Mouse (Mus musculus) brain, embryonic 14.5 days (tissue): ENCODE data around the gene Nwd1.

ENCODE experiments used
- CTCF ChIP-seq: fragments of 200-500 bp; IDR thresholded peaks from 2 replicates; pipeline ENCODE4 v1.5.1; 2012; ENCODE audit warnings: inconsistent platforms, mild to moderate bottlenecking, moderate library complexity, borderline replicate concordance; ENCODE audit not compliant: insufficient read depth, insufficient read length; ENCODE audit errors: extremely low read depth
- POLR2A ChIP-seq: fragments of 200-500 bp; IDR thresholded peaks from 2 replicates; pipeline ENCODE4 v1.6.1; 2012; ENCODE audit warnings: mild to moderate bottlenecking, inconsistent platforms, borderline replicate concordance; ENCODE audit not compliant: poor library complexity, insufficient read depth, insufficient read length, severe bottlenecking; ENCODE audit errors: extremely low read depth

DNA sequence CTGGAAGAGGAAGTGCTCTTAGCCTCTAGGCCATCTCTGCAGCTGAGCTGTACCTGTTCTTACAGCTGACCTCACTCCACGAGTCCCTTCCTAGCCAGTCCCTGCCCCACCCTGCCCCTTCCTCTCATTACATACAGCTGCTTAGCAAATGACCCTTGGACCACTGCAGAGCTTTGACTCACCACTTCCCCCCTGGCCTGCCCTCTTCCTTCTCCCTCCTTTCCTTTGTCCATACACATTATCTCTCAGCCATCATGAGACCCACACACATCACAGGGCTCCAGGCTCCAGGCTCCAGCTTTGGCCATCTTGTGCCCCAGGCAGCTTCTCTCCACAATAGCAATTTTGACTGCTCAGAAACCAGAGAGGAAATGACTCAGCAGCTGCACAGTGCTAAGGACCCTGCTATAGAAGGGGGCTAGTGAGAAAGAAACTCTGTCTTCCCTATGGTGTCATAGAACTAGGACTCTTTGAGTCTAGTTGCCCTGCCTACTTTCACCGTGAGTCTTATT, 36.6 kb downstream of the Nwd1 start:
- TF ChIP-seq CTCF (no peak), POLR2A (no peak)
